Mouse (Mus musculus) urinary bladder, postnatal 10 days (tissue): ENCODE results near the gene Ampd1.

Source experiments
- DNase-seq: peaks from one replicate; pipeline ENCODE4 v3.0.0; 2022; ENCODE audit warnings: low spot score

Ampd1 gene

DNA sequence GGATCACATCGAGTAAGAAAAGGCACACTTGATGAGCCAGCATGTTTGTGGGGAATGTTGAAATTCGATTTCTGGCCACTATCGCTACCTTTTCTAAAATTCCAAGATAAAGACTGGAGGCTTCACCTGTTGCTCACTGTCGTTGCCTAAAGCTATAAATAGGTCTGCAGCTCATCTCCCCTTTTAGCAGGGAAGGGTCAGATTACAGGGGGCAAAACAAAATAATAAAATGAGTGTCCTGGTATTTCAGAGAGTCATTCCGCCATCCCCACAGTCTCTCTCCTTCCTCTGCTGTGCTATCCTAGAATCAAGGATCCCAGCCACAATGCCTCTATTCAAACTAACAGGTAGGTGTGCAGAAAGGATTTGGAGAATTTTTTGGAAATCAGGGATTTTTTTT, at the start of gene Ampd1:
Gene Ampd1, plus strand, starts transcription at position 244 of the 400 bp plus-strand sequence.
- no peak for DNase-seq

DNA sequence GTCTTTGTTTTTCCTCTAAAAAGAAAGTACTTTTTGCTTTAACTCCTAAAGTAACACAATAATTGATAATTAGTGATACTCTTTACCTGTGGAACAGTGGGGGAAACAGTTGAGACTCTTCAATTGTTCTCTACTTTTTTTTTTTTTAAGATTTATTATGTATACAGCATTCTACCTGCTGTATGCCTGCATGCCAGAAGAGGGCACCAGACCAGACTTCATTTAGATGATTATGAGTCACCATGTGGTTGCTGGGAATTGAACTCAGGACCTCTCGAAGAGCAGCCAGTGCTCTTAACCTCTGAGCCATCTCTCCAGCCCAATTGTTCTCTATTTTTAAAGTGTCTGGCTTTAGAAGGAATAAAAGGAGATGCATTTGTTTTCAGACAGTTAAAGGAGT, 47.6 kb upstream of the Ampd1 start:
- DNase-seq = no peak

DNA sequence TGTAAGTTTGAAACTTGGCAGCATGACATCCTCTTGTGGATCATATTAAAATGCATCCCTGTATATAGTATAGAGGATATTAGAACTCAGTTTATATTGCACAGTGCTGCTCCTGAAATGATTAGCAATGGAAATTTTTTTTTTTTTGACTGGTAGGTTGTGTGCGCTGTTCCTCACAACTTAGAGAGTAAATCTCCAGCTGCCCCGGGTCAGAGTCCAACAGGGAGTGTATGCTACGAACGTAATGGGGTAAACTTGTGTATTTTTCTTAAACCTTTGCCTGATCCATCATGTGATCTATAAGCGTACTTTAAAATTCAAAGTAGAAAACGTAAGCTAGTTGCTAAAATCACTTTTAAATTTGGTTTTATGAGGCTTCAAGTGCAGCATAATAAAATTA, 33.5 kb upstream of the Ampd1 start:
- DNase-seq = no peak

DNA sequence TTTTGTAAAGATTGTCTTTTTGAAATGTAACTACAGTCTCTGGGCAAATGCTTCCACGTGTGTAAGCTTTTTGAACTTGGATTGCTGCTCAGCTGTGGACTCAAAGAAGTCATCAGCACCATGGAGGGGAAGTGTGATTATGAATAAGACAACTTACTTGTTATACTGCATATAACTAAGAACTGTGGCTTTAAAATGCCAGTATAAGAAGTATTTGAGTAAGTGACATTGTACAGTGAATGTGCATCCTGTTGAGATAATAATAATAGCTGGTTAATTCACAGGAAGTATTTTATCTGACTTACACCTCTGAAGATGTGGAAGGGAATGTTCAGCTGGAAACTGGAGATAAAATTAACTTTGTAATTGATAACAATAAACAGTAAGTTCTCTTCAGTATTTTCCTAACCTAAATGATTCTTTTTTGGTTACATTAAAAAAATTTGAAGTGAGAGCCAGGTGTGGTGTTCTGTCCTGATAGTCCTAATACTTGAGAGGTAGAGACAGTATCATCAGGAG, 32.9 kb upstream of the Ampd1 start:
- no peak for DNase-seq

DNA sequence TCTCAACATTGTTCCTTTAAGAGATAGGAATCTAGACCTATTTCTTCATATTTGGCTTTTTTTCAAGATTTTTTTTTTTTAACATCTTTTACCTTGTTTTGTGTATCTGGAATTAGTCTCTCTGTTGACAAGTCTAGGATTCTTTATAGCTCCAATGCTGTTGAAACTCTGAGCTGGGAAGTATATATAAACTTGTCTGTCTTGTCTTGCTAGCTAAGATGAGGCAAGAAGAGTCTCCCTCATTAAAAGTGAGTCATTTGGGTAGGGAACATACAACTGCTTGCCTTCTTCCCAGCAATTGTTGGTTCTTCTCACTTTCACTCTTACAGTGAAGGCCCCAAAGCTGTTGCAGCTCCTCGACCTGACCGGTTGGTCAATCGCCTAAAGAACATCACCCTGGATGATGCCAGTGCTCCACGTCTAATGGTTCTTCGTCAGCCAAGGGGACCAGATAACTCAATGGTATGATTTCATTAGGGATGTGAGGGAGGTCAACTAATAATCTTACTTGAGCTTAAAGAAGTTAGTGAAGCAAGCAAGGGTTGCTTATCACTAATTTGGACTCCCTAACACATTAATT, 17.7 kb upstream of the Ampd1 start:
- no peak for DNase-seq

- no peak for DNase-seq
These were observed 16.1 kb upstream of the Ampd1 start for GRCm38 (mm10) chr3:103057752-103058151.

DNA sequence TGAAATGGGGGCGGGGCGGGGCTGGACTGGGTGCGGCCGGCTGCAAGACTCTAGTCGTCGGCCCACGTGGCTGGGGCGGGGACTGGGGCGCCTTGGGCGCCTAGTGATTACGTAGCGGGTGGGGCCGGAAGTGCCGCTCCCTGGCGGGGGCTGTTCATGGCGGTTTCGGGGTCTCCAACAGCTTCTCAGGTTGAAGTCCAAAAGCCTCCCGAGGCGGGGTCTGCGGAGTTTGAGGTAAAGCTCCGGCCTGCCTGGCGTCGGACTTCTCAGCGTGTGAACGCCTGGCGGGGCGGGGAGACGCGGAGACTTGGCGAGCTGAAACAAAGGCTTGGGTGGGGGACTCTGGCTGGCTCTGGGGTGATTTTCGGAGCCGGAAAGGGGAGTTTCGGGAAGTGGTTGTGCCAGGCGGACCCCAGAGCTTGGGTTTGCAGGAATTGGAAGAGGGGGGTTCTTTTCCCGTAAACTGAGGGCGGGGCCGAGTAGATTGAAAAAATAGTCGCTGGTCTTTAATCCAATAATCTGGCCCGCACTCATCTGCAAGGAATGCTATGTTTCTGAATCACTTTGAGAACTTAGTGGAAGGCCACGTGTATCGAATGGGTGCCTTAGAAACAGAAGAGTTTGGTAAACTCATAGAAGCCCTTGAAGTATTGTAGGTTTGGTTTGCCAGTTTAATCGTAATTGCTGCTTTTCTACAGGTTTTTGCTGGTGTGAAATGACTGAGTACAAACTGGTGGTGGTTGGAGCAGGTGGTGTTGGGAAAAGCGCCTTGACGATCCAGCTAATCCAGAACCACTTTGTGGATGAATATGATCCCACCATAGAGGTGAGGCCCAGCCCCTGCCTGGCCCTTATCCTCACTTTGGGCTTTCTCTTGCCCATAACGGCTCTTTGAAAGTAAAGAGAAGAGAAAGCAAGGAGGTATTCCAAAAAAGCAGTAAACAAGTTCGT, 15.3 kb upstream of the Ampd1 start, which contains the start of gene Nras:
Gene Nras, plus strand, starts transcription at position 79 of the 951 bp plus-strand sequence.
- DNase-seq = peak; percentile 85

GRCm38 (mm10) chr3:103066927-103067326, 6.9 kb upstream of the Ampd1 start:
- DNase-seq = no peak

GRCm38 (mm10) chr3:103068971-103069370, 4.8 kb upstream of the Ampd1 start:
- DNase-seq = no peak

GRCm38 (mm10) chr3:103075871-103076270, 2.1 kb downstream of the Ampd1 start:
- DNase-seq = no peak

- DNase-seq = no peak
These were observed 2.7 kb downstream of the Ampd1 start for GRCm38 (mm10) chr3:103076476-103076875.

GRCm38 (mm10) chr3:103079301-103079700, 5.5 kb downstream of the Ampd1 start:
- no peak for DNase-seq

- DNase-seq = no peak
These were observed 7.2 kb downstream of the Ampd1 start for GRCm38 (mm10) chr3:103081051-103081450.

- DNase-seq = no peak
These were observed 8.1 kb downstream of the Ampd1 start for GRCm38 (mm10) chr3:103081861-103082453.

DNA sequence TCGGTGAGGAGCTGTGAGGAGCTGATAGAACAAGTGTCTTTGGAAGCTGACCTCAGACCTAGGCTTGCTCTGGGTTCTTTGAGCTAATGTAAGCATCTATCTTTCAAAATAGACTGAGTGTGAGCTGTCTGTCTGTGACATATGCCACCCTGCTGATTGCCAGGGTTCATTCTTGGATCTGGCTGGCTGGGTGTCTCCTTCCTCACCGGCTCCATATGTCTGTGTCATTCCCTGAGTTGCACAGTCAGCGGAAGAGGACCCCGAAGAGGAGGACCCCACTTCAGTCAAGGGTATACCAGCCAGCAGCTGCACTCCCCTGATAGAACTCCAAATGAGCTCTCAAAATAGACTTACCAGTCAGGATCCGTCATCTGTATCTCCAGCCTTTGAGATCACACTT, 8.9 kb downstream of the Ampd1 start:
- no peak for DNase-seq

GRCm38 (mm10) chr3:103085986-103086385, 12.2 kb downstream of the Ampd1 start:
- DNase-seq = no peak

DNA sequence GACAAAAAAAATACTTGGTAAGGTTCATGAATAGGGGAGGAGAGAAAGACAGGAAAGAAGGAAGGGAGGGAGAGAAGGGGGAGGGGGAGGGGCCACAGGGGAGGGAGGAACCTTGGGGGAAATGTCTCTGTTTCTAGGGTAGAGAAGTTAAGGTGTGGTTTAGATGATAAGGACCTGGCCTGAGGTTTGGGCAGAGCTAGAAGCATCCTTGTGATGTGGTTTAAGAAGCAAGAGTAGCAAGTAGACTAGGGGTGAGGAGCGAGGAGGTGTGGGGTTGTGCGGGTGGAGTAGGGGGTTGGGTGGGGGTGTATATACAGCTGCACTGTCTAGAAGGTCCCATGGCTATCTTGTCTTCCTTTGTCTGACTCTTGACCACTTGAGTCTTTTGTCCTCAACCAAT, 17.9 kb downstream of the Ampd1 start:
- no peak for DNase-seq

- DNase-seq = no peak
These were observed 24.8 kb downstream of the Ampd1 start for GRCm38 (mm10) chr3:103098662-103099061.

GRCm38 (mm10) chr3:103099667-103100066, 25.9 kb downstream of the Ampd1 start:
- DNase-seq = no peak

DNA sequence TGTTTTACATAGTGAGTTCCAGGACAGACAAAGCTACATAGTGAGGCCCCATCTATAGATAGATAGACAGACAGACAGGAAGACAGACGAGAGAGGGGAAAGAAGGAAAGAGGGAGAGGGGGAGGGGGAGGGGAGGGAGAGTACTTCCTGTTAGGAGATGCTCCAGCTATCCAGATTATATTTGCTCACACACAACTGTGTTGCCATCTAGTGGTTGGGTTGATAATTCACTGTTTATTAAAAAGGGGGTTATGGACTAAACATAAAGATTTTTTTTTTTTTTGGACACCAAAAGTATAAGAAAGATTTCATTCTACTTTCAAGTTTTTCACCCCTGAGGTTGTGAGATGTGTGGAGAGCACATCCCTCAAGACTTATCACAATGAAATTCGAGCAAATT, 26.9 kb downstream of the Ampd1 start:
- DNase-seq = no peak

- no peak for DNase-seq
These were observed 27.4 kb downstream of the Ampd1 start for GRCm38 (mm10) chr3:103101194-103101593.

GRCm38 (mm10) chr3:103101909-103102308, 28.1 kb downstream of the Ampd1 start:
- DNase-seq = no peak
